Mouse (Mus musculus) MN1 (cell line): Measurements from ENCODE around the gene Trhde.

ENCODE experiments used
- DNase-seq: peaks from one replicate; pipeline ENCODE4 v3.0.0-alpha.2; 2016; ENCODE audit warnings: low spot score

Trhde gene

GRCm38 (mm10) chr10:114802161-114802651 is at the start of gene Trhde:
Gene Trhde, minus strand, starts transcription at chr10:114802307.
- no peak for DNase-seq

DNA sequence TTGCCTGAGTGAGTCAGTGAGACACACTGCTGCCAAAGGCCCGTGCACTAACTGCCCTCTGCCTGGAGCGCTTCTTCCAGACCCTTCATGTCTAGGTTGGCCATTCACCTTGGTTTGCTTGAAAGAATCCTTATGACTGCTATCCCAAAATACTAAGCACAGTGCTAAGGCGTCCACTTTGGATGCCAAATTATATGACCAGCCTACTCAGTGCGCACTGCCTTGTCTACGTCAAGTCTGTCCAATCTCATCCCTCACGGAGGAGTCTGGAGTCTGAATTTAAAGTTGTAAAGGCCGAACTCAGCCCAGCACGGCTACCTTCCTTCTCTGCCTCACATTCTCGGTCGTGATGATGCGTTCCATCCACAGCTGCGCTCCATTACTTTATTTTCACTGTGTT is 39.9 kb upstream of the Trhde start:
- DNase-seq: no peak

GRCm38 (mm10) chr10:114841440-114841839 is 39.3 kb upstream of the Trhde start:
- DNase-seq: no peak

- DNase-seq: no peak
Measured at GRCm38 (mm10) chr10:114831313-114831712, 29.2 kb upstream of the Trhde start.

DNA sequence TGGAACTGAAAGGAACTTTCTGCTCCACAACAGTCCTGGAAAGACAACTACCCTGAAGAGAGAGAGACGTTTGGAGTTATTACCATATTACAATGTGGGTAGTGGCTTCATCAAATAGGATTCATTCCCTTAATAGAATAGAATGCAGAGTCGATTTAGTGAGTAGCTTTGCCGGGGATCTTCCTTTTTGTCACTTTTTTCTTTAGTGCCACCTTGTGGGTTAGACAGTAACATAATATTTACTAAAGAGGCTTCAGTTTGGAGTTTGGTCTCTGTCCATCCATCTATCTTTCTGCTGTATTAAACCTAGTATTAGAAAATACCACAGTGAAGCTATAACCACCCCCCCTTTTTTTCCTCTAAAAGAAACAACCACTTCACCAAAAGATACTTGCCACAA is 6.7 kb upstream of the Trhde start:
- no peak for DNase-seq

DNA sequence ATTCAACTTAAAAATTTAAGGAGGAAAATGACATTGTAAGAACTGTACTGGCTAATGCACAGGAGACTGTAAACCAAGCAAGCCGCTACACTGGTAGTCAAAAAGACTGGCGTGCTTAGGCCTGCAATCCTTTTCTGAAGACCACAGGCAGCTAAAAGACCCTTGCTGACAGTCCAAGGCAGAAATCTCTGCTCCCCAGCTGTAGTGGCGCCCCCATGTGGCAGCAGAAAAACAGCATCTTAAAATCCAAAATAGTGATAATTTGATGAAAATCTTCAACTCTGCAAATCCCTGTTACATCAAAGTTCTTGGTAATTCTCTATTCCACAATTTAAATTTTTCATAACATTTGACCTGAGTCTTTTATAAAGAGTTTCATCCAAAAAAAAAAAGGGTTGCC is 3.8 kb upstream of the Trhde start:
- DNase-seq: no peak

DNA sequence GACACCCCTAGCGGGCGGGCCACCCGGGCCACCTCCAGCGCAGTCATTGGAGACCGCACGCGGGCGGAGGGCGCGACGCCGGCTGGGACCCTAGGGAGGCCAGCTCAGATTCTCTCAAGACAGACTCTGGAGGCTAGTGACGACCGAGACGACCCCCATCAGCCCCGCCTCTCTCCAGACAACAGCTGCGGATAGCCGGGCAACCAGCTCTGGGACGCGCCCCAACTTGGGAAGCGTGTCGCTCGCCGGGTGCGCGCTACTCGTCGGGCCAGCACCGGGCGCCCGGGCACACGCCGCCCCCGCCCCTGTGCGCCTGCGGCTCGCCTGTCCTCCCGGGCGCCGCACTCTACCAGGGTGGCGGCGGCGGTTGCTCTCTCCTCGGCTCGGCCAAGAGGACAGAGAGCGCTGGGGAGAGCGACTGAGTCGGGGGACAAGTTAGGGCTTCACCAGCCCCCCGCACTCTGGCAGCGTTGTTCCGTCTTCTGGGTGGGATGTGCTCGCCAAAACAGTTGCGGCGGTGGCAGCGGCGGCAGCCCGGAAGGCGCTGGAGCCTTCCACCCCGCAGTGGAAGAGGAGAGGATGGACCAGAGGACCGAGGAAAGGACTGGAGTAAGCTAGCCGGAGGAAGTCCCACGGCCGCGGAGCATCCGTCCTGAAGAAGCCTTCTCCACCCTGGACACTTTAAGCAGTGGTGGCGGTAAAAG is 498 bp downstream of the Trhde start:
- DNase-seq: no peak

DNA sequence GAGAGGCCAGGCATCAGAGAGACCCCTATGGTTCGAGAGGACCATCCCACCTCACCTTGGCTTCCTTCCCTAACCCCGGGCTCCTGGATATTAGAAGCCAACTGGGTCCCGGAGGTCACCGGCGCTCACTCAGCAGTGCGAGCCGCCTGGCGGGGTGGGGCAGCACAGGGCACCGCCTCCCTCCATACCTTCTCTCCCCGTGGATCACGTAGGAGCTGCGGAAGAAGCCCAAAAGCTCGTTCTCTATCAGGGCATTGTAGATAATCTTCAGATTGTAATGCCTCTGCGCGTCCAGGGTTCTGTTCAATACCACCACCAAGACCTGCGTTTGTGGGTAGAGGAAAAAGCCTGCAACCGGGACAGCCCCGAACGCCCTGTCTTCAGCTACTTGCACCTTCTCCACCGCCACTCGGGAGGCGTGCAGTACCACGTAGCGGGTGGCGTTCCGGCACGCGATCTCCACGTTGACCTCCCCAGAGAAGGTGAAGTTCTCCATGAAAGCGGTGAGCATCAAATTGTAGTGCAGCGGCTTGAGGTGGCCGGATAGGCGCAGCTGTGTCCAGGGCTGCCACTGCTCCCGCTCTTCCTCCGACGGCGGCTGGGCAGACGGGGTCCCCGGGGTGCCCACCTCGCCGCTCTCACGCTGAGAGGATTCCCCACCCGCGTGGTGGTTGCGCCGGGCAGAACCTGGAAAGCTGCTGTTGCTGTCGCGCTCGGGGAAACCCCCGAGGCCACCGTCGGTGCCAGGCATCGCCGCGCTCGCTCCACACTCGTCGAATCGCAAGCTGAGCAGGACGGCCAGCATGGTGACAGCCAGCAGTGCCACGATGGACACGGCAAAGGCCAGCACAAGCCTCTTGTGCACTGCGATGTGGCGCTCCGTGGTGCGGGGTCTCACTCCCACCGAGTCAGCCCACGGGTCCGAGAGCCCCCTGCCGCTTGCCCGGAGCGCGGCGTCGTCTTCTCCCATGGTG is 1.5 kb downstream of the Trhde start:
- no peak for DNase-seq

GRCm38 (mm10) chr10:114799481-114799880 is 2.6 kb downstream of the Trhde start:
- no peak for DNase-seq

DNA sequence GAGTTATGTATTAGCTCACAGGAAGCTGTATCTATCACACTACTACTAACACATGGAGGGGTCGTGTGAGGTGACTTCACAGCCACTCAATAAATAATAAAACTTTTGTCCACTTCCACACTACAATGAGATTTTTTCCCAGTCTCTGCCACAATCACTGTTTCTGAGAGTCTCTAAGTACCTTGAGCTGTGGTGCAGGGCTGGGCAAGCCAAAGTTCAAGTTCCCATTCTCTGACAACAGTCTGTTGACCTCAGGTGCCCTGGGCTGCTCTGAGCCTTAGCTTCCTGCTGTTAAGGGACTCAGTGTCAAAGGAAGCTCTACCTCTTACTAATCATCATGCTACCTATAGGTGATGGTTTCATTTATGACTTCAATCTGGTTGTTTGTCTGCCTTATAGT is 3.3 kb downstream of the Trhde start:
- no peak for DNase-seq

- DNase-seq: no peak
Measured at GRCm38 (mm10) chr10:114798218-114798617, 3.9 kb downstream of the Trhde start.

DNA sequence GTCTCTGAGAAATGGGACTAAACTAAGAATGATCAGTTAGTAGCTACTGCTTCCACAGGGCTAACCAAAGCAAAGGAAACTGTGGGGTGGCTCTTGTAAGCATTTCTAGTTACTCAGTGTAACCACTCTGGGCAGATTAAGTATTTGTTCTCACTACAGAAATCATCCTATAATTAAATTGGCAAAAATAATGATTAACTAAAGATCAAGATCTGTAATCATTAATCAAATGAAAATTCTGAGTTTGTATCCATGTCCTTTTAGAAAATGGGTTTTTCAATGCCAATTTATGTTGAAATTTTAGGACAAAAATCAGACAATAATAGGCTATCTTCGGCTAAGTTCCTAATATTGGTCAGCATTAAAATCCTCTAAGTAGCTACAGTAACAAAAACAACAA is 4.4 kb downstream of the Trhde start:
- no peak for DNase-seq

- no peak for DNase-seq
Measured at GRCm38 (mm10) chr10:114796872-114797271, 5.2 kb downstream of the Trhde start.

DNA sequence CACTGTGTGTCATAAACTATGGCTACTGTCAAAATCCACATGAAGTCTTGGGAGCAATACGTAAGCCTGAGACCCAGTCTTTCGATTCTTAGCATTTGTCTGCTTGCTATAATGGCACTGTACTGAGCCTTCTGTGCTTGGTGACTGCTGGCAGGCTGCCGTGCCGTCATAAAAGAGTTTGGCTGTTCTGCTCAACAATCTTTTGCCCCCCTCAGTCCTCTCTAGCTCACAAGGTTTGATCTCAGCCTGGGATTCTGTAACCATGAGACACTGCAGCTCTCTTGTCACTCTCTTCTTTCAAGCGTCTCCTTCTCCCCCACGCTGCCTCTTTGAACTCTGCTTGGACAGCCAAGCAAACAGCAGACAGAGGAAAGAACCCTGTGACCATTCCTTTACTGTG is 7.9 kb downstream of the Trhde start:
- DNase-seq: no peak

DNA sequence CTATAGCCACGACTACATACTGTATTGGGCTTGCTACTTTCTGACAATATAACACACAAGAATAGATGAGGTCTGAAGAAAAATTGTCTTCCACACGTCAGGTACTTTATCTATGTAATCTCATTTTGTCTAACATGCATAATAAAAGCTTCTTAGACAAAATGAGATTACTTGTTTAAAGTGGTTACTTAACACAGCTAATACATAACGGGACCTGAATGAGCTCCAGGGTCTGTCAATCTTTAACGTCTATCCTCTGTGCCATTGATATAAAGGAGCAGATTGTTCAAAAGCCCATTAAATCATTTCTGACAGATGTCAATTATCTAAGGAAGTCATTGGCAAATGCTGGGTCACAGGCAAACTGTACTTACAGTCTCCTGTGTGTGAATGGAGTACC is 36.2 kb downstream of the Trhde start:
- DNase-seq: no peak

- DNase-seq: no peak
Measured at GRCm38 (mm10) chr10:114762125-114762524, 40.0 kb downstream of the Trhde start.

DNA sequence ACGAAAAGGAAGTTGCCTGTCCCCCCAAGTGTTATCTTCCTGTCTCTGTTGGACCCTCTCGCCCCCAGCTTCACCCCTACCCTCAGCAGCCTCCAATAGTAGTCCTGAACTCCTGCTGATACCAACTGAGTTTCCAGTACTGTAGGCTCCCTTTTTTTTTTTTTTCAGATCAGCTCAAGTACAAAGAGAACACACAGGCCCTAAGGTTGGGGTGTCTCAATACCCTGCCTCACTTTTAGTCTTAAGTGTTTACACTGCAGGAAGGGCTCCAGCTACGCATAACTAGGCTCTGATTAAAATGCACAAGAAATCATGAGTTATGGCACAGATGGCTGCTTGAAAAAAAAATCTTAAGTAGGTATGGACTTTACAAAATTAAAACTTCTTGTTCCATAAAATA is 42.9 kb downstream of the Trhde start:
- no peak for DNase-seq

DNA sequence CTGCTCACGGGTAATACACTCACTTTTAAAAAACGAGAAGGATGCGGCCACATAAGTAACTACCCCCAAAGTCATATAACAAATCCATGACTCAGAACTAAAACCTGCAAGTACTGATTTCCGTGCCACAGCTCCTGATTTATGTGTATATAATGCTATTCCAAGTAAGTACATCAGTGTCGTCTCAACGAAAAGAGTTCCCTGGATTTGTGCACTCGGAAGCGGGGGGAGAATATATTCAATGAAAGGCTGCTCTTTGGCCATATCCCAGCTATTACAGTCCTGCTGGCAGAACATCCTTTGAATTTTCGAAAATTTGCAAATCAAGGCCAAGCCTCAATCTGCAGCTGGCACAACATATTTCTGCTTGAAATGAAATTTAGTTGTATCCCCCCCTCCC is 43.5 kb downstream of the Trhde start:
- no peak for DNase-seq

DNA sequence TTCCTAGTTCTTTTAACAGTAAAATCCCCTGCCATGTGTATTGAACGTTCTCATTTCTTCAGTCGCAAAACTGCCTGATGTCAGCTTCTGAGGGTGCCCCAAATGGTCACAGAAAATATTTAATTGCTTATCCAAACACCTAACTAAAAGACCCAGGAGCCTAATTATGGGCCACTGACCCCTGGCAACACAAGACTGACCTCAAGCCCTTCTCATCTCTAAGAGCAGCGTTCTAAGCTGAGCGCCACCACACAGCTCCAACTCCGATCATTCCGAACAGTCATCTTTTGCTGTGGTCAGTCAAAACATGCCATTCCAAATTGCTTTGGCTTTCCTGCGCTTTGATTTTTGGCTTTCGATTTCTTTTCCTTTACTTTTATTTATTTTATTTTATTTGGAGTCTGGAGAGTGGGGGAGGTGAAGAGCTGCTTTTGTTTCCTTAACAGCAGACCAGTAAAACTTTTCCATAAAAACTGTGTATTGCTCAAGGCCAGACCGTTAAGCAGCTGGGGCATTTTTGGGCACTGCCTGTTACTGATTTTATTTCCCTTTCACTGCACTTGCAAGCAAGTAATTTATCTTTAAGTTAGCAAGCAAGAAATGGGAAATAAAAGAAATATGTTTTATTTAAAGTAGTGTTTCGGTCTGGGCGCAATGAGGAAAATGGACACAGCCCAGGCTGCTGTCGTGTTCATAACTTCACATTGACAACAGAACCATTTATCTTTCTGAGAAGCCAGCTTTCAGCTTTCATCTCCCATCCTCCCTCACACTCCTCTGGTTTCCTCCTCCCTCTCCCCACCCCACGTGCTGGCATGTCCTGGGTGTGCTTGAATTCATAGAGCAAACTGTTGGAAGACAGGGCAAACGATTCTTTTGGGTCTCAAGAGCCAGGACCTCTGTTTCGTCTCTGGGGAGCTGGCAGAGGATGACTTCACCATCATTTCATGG is 59.1 kb downstream of the Trhde start:
- DNase-seq: no peak

- DNase-seq: no peak
Measured at GRCm38 (mm10) chr10:114739916-114740315, 62.2 kb downstream of the Trhde start.

DNA sequence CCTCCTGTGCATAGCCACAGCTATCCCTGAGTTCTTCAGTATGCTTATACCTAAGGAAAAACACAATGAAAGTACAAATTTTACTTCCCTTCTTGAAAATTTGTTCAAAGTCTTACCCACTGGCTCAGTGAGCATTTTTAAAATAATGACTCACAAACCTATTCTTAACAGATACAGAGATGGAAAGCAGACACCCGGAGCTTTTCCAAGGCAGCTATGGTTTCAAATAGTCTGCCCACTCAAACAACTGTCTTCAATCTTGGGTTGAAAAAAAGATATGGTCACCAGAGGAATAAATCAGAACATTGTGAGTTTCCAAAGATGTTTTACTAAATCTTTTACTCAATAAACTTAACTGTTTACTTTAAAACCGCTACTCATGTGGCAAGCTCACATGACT is 64.5 kb downstream of the Trhde start:
- DNase-seq: no peak

DNA sequence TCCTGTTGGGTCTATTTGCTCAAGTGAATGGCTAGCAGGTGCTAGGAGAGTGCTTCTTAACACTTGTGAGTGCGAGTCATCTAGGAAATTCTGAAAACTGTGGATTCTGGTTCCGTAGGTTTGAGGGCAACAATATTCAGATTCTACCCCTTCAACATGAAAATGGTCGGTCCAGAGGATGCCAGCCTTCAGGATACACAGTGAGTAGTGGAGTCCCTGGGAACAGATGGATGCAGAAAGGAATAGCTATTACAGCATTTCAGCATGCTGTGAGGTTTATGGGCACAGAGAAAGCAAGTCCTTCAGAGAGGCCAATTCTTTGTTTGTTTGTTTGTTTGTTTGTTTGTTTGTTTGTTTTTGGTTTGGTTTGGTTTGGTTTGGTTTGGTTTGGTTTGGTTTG is 65.7 kb downstream of the Trhde start:
- DNase-seq: no peak
